Mouse (Mus musculus): ENCODE measurements around the gene Elp6. TPM values are rescaled to one million over a fixed set of nuclear protein-coding genes. Genes with fewer than 3 reads are reported as not detected.

Gene Elp6
- polyA plus RNA-seq, 1 experiment from 2014 or later = 41.5 TPM

DNA sequence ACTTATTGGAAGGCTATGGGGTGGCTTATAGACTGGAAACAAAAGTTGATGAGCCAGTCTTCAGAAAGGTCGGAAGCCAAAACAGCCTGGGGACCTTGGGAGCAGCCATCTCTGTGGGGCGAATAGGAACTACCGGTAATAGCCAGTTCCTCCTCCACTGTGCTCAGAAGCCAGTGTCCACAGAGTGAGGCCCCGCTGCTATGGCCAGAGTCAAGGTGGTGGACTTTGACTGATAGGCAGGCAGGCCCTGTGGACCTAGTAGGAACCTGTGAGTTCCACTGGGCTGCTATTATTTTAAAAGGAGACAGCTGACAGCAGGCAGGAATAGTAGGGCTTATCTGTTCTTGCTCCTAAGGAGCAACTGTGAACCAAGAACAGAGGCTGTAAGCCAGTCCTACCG lies 45.6 kb downstream of the Elp6 start:
- Histone ChIP-seq H3K4me3 (ENCODE audit: low read depth, low read length) (no peak overlapping the region), H3K9ac (ENCODE audit: low read length) (no peak overlapping the region), H3K9me3 (ENCODE audit: control insufficient read depth, low read length) (no peaks in the 10 kb centered on the region), H3K27me3 (ENCODE audit: control insufficient read depth, insufficient read depth, low read length) (no peaks in the 10 kb centered on the region), H3K4me1 (ENCODE audit: control insufficient read depth, insufficient read depth, low read length) (no peaks in the 10 kb centered on the region), H3K27ac (replicated peaks; ENCODE audit: low read depth, low read length) (no peak overlapping the region), H3K36me3 (ENCODE audit: control insufficient read depth, insufficient read depth, low read length) (no peaks in the 10 kb centered on the region), H3K4me2 (ENCODE audit: low read depth, severe bottlenecking) (no peak overlapping the region)
- DNase-seq (ENCODE audit: low spot score) (no peak), ATAC-seq (ENCODE audit: insufficient number of reproducible peaks, low FRiP score, low TSS enrichment, low read depth) (no peak)
- WGBS = 81% methylated on average over 5 of the region's 5 CpGs

DNA sequence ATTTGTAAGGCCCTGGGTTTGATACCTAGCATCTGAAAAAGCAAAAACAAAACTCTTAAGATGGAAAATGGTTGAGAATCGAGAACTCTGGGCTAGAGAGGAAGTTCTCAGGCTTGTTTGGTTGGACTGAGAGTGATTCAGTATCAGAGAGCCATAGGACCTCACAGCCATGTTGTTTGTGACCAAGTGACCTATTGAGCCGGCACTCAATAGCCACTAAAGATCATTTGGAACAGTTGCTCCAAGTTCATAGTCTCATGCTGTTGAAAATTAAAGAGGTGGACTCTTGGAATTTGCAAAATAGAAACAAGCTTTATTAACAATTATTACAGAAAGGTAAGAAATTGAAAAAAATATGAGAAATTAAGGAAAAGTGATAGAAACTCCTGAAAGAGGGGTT lies 46.4 kb downstream of the Elp6 start:
- DNase-seq (ENCODE audit: low spot score) = no peak

GRCm38 (mm10) chr9:110351932-110352632 lies 47.1 kb downstream of the Elp6 start:
- Histone ChIP-seq H3K36me3 (ENCODE audit: control insufficient read depth, insufficient read depth, low read length) (no peaks in the 10 kb centered on the region), H3K27ac (replicated peaks; ENCODE audit: low read depth, low read length) (no peak overlapping the region), H3K4me1 (ENCODE audit: control insufficient read depth, insufficient read depth, low read length) (no peaks in the 10 kb centered on the region), H3K9me3 (ENCODE audit: control insufficient read depth, low read length) (no peaks in the 10 kb centered on the region), H3K27me3 (ENCODE audit: control insufficient read depth, insufficient read depth, low read length) (no peaks in the 10 kb centered on the region), H3K9ac (ENCODE audit: low read length) (no peak overlapping the region), H3K4me2 (ENCODE audit: low read depth, severe bottlenecking) (no peak overlapping the region), H3K4me3 (ENCODE audit: low read depth, low read length) (no peak overlapping the region)
- no peak for DNase-seq (ENCODE audit: low spot score)
- ATAC-seq (ENCODE audit: insufficient number of reproducible peaks, low FRiP score, low TSS enrichment, low read depth) = no peak
- 88% methylated on average over 8 of the region's 8 CpGs for WGBS

More for the DNA sequence above, 46.4 kb downstream of the Elp6 start:
- no peak overlapping the region for H3K27ac ChIP-seq (replicated peaks; ENCODE audit: low read depth, low read length)
- H3K9me3 ChIP-seq (ENCODE audit: control insufficient read depth, low read length) = no peaks in the 10 kb centered on the region
- H3K4me2 ChIP-seq (ENCODE audit: low read depth, severe bottlenecking) = no peak overlapping the region
- no peaks in the 10 kb centered on the region for H3K27me3 ChIP-seq (ENCODE audit: control insufficient read depth, insufficient read depth, low read length)
- H3K4me3 ChIP-seq (ENCODE audit: low read depth, low read length) = no peak overlapping the region
- no peaks in the 10 kb centered on the region for H3K36me3 ChIP-seq (ENCODE audit: control insufficient read depth, insufficient read depth, low read length)
- no peaks in the 10 kb centered on the region for H3K4me1 ChIP-seq (ENCODE audit: control insufficient read depth, insufficient read depth, low read length)
- ATAC-seq (ENCODE audit: insufficient number of reproducible peaks, low FRiP score, low TSS enrichment, low read depth) = no peak
- WGBS = 91% methylated on average over 2 of the region's 2 CpGs
- H3K9ac ChIP-seq (ENCODE audit: low read length) = no peak overlapping the region

GRCm38 (mm10) chr9:110358341-110358740 lies 53.4 kb downstream of the Elp6 start:
- DNase-seq (ENCODE audit: low spot score) = no peak
- Histone ChIP-seq H3K9ac (ENCODE audit: low read length) (no peak overlapping the region), H3K27ac (replicated peaks; ENCODE audit: low read depth, low read length) (no peak overlapping the region), H3K27me3 (ENCODE audit: control insufficient read depth, insufficient read depth, low read length) (no peaks in the 10 kb centered on the region), H3K4me2 (ENCODE audit: low read depth, severe bottlenecking) (no peak overlapping the region), H3K36me3 (ENCODE audit: control insufficient read depth, insufficient read depth, low read length) (peaks cover 4% of the 10 kb centered on the region; the same call in 1 of the 2 replicates), H3K9me3 (ENCODE audit: control insufficient read depth, low read length) (no peaks in the 10 kb centered on the region), H3K4me3 (ENCODE audit: low read depth, low read length) (no peak overlapping the region), H3K4me1 (ENCODE audit: control insufficient read depth, insufficient read depth, low read length) (no peaks in the 10 kb centered on the region)
- WGBS = 81% methylated on average over 2 of the region's 2 CpGs
- ATAC-seq (ENCODE audit: insufficient number of reproducible peaks, low FRiP score, low TSS enrichment, low read depth) = no peak

DNA sequence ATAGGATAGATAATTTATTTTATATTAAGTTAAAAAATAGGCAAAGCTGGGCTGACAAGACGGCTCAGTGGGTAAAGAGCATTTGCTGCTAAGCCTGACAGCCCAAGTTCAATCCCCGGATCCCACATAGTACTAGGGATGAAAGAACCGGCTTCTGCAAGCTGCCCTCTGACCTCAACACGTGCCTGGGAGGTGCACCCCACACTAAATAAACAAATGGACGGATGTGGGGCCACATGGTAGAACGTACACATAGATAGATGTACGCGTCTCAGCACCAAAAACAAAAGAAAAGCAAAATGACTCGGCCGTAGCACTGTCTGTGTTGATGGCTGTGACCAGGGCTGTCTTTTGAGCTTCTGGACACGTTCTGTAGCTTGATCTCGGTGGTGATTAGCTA lies 56.3 kb downstream of the Elp6 start:
- 87% methylated on average over 12 of the region's 12 CpGs for WGBS
- H3K4me1 ChIP-seq (ENCODE audit: control insufficient read depth, insufficient read depth, low read length) = no peaks in the 10 kb centered on the region
- ATAC-seq (ENCODE audit: insufficient number of reproducible peaks, low FRiP score, low TSS enrichment, low read depth) (no peak), DNase-seq (ENCODE audit: low spot score) (no peak)
- H3K4me2 ChIP-seq (ENCODE audit: low read depth, severe bottlenecking) = no peak overlapping the region
- H3K9ac ChIP-seq (ENCODE audit: low read length) = no peak overlapping the region
- no peak overlapping the region for H3K27ac ChIP-seq (replicated peaks; ENCODE audit: low read depth, low read length)
- peaks cover 4% of the 10 kb centered on the region; the same call in 1 of the 2 replicates for H3K36me3 ChIP-seq (ENCODE audit: control insufficient read depth, insufficient read depth, low read length)
- no peak overlapping the region for H3K4me3 ChIP-seq (ENCODE audit: low read depth, low read length)
- H3K27me3 ChIP-seq (ENCODE audit: control insufficient read depth, insufficient read depth, low read length) = no peaks in the 10 kb centered on the region
- H3K9me3 ChIP-seq (ENCODE audit: control insufficient read depth, low read length) = no peaks in the 10 kb centered on the region

GRCm38 (mm10) chr9:110362337-110362736 lies 57.4 kb downstream of the Elp6 start:
- no peaks in the 10 kb centered on the region for H3K9me3 ChIP-seq (ENCODE audit: control insufficient read depth, low read length)
- 88% methylated on average over 10 of the region's 10 CpGs for WGBS
- H3K9ac ChIP-seq (ENCODE audit: low read length) = no peak overlapping the region
- no peak overlapping the region for H3K4me2 ChIP-seq (ENCODE audit: low read depth, severe bottlenecking)
- no peaks in the 10 kb centered on the region for H3K4me1 ChIP-seq (ENCODE audit: control insufficient read depth, insufficient read depth, low read length)
- peaks cover 4% of the 10 kb centered on the region; the same call in 1 of the 2 replicates for H3K36me3 ChIP-seq (ENCODE audit: control insufficient read depth, insufficient read depth, low read length)
- H3K4me3 ChIP-seq (ENCODE audit: low read depth, low read length) = no peak overlapping the region
- DNase-seq (ENCODE audit: low spot score) (no peak), ATAC-seq (ENCODE audit: insufficient number of reproducible peaks, low FRiP score, low TSS enrichment, low read depth) (no peak)
- no peak overlapping the region for H3K27ac ChIP-seq (replicated peaks; ENCODE audit: low read depth, low read length)
- H3K27me3 ChIP-seq (ENCODE audit: control insufficient read depth, insufficient read depth, low read length) = no peaks in the 10 kb centered on the region

DNA sequence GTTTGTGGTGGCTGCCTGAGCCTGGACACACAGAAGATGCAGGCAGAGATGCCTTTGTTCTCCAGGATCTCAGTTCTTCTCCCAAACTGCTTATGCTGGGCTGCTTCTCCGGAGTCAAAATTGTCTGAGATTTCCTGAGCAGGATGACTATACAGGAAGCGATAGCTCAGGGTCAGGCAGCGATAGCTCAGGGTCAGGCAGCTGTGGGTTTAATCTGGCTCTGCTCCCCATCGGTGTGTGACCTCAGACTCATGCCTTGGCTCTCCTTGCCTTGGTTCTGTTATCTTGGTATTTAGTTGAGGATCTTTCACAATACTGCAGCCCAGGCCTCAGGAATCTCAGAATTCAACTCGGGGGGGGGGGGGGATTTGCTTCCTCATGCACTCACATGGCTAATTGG lies 61.8 kb downstream of the Elp6 start:
- no peak for DNase-seq (ENCODE audit: low spot score)
- H3K36me3 ChIP-seq (ENCODE audit: control insufficient read depth, insufficient read depth, low read length) = peaks cover 2% of the 10 kb centered on the region; the same call in 1 of the 2 replicates

DNA sequence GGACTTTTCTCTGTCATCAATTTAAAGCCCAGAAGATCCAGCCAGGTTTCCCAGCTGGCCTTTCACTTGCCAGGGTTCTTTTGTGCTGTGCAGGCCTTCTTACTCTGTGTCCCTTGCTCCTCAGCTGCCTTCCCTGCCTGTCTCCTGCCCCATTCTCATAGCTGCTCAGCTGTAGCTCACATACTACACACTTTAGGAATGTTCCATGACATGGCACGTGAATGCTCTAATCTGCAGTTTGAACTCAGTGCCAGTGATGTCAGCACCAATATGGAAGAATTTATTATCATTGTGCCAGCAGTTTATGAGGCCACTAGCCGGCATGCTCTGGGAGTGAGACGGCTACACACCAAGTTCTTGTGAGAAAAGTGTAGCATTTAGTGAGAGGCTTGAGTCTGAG lies 64.9 kb downstream of the Elp6 start:
- Histone ChIP-seq H3K9ac (ENCODE audit: low read length) (no peak overlapping the region), H3K9me3 (ENCODE audit: control insufficient read depth, low read length) (no peaks in the 10 kb centered on the region), H3K36me3 (ENCODE audit: control insufficient read depth, insufficient read depth, low read length) (no peaks in the 10 kb centered on the region), H3K27ac (replicated peaks; ENCODE audit: low read depth, low read length) (no peak overlapping the region), H3K4me2 (ENCODE audit: low read depth, severe bottlenecking) (no peak overlapping the region), H3K27me3 (ENCODE audit: control insufficient read depth, insufficient read depth, low read length) (no peaks in the 10 kb centered on the region), H3K4me3 (ENCODE audit: low read depth, low read length) (no peak overlapping the region), H3K4me1 (ENCODE audit: control insufficient read depth, insufficient read depth, low read length) (no peaks in the 10 kb centered on the region)
- ATAC-seq (ENCODE audit: insufficient number of reproducible peaks, low FRiP score, low TSS enrichment, low read depth) (no peak), DNase-seq (ENCODE audit: low spot score) (no peak)
- 80% methylated on average over 3 of the region's 3 CpGs for WGBS

More for the DNA sequence above, 61.8 kb downstream of the Elp6 start:
- no peak overlapping the region for H3K4me2 ChIP-seq (ENCODE audit: low read depth, severe bottlenecking)
- no peaks in the 10 kb centered on the region for H3K4me1 ChIP-seq (ENCODE audit: control insufficient read depth, insufficient read depth, low read length)
- no peaks in the 10 kb centered on the region for H3K9me3 ChIP-seq (ENCODE audit: control insufficient read depth, low read length)
- no peak overlapping the region for H3K27ac ChIP-seq (replicated peaks; ENCODE audit: low read depth, low read length)
- no peak for ATAC-seq (ENCODE audit: insufficient number of reproducible peaks, low FRiP score, low TSS enrichment, low read depth)
- WGBS = 72% methylated on average over 5 of the region's 5 CpGs
- no peaks in the 10 kb centered on the region for H3K27me3 ChIP-seq (ENCODE audit: control insufficient read depth, insufficient read depth, low read length)
- H3K4me3 ChIP-seq (ENCODE audit: low read depth, low read length) = no peak overlapping the region
- no peak overlapping the region for H3K9ac ChIP-seq (ENCODE audit: low read length)

All from limb, embryonic 11.5 days (tissue).